ENCODE assay signal across 32 mouse cellular contexts in the genomic region with DNA sequence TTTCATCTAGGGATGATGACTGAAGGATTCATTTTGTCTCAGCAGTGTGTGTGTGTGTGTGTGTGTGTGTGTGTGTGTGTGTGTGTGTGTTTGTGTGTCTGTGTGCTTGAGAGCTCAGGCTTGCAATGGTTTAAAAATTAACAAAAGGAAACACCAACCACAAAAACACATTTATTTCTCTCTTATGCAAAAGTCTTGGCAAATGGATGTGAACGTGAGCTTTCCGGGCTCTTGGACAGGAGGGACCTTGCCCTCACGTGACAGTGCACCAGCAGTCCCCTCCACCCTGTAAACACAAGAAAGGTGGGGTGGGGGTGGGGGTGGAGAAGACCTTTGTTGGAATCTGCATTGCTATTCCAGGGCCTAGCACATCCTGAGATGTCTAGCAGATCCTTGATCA. TPM values are rescaled to one million over a fixed set of nuclear protein-coding genes. Genes with fewer than 3 reads are reported as not detected.
"Had no signal": no experiment of that assay in that cellular context is flagged by ENCODE, and none has a peak within 500 bp of the region (broad histone marks: within the 10 kb centered on the region; RNA-seq: fewer than 3 reads in every experiment).

No protein-coding gene starts in this region.

- H3K27me3 ChIP-seq: heart, embryonic 15.5 days; hindbrain, embryonic 12.5 days; intestine, embryonic 15.5 days; kidney, embryonic 15.5 days had no signal

- H3K36me3 ChIP-seq: heart, embryonic 10.5 days; heart, embryonic 12.5 days; heart, embryonic 13.5 days; heart, embryonic 15.5 days; hindbrain, embryonic 10.5 days; hindbrain, embryonic 12.5 days; hindbrain, embryonic 13.5 days; hindbrain, embryonic 15.5 days; intestine, embryonic 15.5 days; kidney, embryonic 15.5 days had no signal

- H3K27ac ChIP-seq: heart, embryonic 10.5 days; heart, embryonic 13.5 days; heart, embryonic 15.5 days; hindbrain, embryonic 10.5 days; hindbrain, embryonic 12.5 days; hindbrain, embryonic 13.5 days; hindbrain, embryonic 14.5 days; hindbrain, embryonic 15.5 days; hindbrain, postnatal 0 days; intestine, embryonic 15.5 days; kidney, embryonic 15.5 days; kidney, postnatal 0 days; layer of hippocampus, adult 2 months had no signal

- H3K4me3 ChIP-seq: heart, embryonic 10.5 days; heart, embryonic 12.5 days; heart, embryonic 13.5 days; heart, embryonic 15.5 days; hindbrain, embryonic 10.5 days; hindbrain, embryonic 12.5 days; hindbrain, embryonic 13.5 days; hindbrain, embryonic 15.5 days; intestine, embryonic 15.5 days; kidney, embryonic 15.5 days; layer of hippocampus, adult 2 months had no signal

- H3K9ac ChIP-seq: heart, embryonic 12.5 days; heart, embryonic 13.5 days; heart, embryonic 15.5 days; hindbrain, embryonic 12.5 days; hindbrain, embryonic 13.5 days; hindbrain, embryonic 14.5 days; hindbrain, embryonic 15.5 days; intestine, embryonic 15.5 days; kidney, embryonic 15.5 days had no signal

- ATAC-seq: inflammation-experienced regulatory T-cells, adult 6 months; intestine, embryonic 15.5 days; intestine, embryonic 16.5 days; intestine, postnatal 0 days had no signal

- H3K9me3 ChIP-seq: heart, embryonic 10.5 days; heart, embryonic 12.5 days; heart, embryonic 13.5 days; heart, embryonic 15.5 days; hindbrain, embryonic 10.5 days; hindbrain, embryonic 12.5 days; hindbrain, embryonic 13.5 days; hindbrain, embryonic 15.5 days; intestine, embryonic 15.5 days; kidney, embryonic 15.5 days had no signal

- H3K4me2 ChIP-seq: heart, embryonic 11.5 days; heart, embryonic 12.5 days; heart, embryonic 13.5 days; heart, embryonic 15.5 days; hindbrain, embryonic 12.5 days; hindbrain, embryonic 13.5 days; hindbrain, embryonic 14.5 days; hindbrain, embryonic 15.5 days; intestine, embryonic 15.5 days; kidney, embryonic 15.5 days had no signal

- DNase-seq: heart, postnatal 10 days; heart, postnatal 14 days; heart, postnatal 36 days; heart, postnatal 4 days; kidney, adult 11 months; kidney, adult 18-20 months; kidney, adult 8-10 months; kidney, adult 9 months; kidney, postnatal 10 days; kidney, postnatal 14 days; kidney, postnatal 4 days; layer of hippocampus, adult 9-11 months; layer of hippocampus, postnatal 36 days had no signal

RNA-seq across cellular contexts. Expression of gene Arhgef17, which starts 5.6 kb away (rescaled TPM):
- polyA plus RNA-seq: inflammation-experienced regulatory T-cells, adult 6 months had no signal

RNA-seq across cellular contexts. Expression of gene P2ry6, which starts 37.0 kb away (rescaled TPM):
- total RNA-seq: hematopoietic stem cell, adult 5-6 weeks had no signal
